Mouse (Mus musculus) heart, embryonic 14.5 days (tissue): ENCODE measurements around the gene Pvr. TPM values are rescaled to one million over a fixed set of nuclear protein-coding genes. Genes with fewer than 3 reads are reported as not detected.
A peak's percentile ranks its signal among the peaks of the same experiment; 100 is the strongest.

Experiments used
- ATAC-seq: fragments of 200-750 bp; cut with Nextera tagmentation; 2 replicates; pipeline ENCODE4 v1.8.0; 2017; ENCODE audit warnings: low read depth, moderate TSS enrichment; ENCODE audit not compliant: insufficient number of reproducible peaks, insufficient read depth, low FRiP score
- H3K27ac ChIP-seq, 2 experiments: fragments of 200-500 bp in 1 of 2; fragments of 300-500 bp in 1 of 2; sonication (generic) in 1 of 2; replicated peaks in 1 of 2; 2 replicates each; pipeline ENCODE4 v1.5.1; 2012 to 2014; ENCODE audit warnings: low read depth in 2 of 2, low read length in 2 of 2, control low read depth in 1 of 2, mild to moderate bottlenecking in 1 of 2, mixed read lengths in 1 of 2; ENCODE audit not compliant: control insufficient read depth in 1 of 2, insufficient read depth in 1 of 2
- H3K27me3 ChIP-seq: fragments of 300-500 bp; sonication (generic); 2 replicates; pipeline ENCODE4 v1.6.1; 2014; ENCODE audit warnings: mild to moderate bottlenecking, low read length, control low read depth; ENCODE audit not compliant: control insufficient read depth, insufficient read depth
- H3K36me3 ChIP-seq: fragments of 300-500 bp; sonication (generic); 2 replicates; pipeline ENCODE4 v1.6.1; 2014; ENCODE audit warnings: mild to moderate bottlenecking, control low read depth, low read length, mixed read lengths; ENCODE audit not compliant: control insufficient read depth, insufficient read depth
- H3K4me1 ChIP-seq, 2 experiments: fragments of 200-500 bp in 1 of 2; fragments of 300-500 bp in 1 of 2; sonication (generic) in 1 of 2; 2 replicates each; pipeline ENCODE4 v1.6.1; 2012 to 2014; ENCODE audit warnings: low read length in 2 of 2, control low read depth in 1 of 2, mixed read lengths in 1 of 2; ENCODE audit not compliant: control insufficient read depth in 2 of 2, insufficient read depth in 2 of 2
- H3K4me2 ChIP-seq: fragments of 300-500 bp; sonication (generic); 2 replicates; pipeline ENCODE4 v1.6.1; 2014; ENCODE audit warnings: mild to moderate bottlenecking, low read length
- H3K4me3 ChIP-seq, 2 experiments: fragments of 200-500 bp in 1 of 2; fragments of 300-500 bp in 1 of 2; sonication (generic) in 1 of 2; 2 replicates each; pipeline ENCODE4 v1.5.1; 2012 to 2014; ENCODE audit warnings: low read length in 2 of 2, mild to moderate bottlenecking in 2 of 2, control low read depth in 1 of 2, low read depth in 1 of 2, moderate library complexity in 1 of 2; ENCODE audit not compliant: control insufficient read depth in 1 of 2, insufficient read depth in 1 of 2
- H3K9ac ChIP-seq: fragments of 300-500 bp; sonication (generic); 2 replicates; pipeline ENCODE4 v1.6.1; 2014; ENCODE audit warnings: mild to moderate bottlenecking, low read length
- H3K9me3 ChIP-seq: fragments of 300-500 bp; sonication (generic); 2 replicates; pipeline ENCODE4 v1.6.1; 2016; ENCODE audit warnings: low read length, control low read depth; ENCODE audit not compliant: control insufficient read depth
- WGBS: fragments of 180-500 bp; shearing (Covaris S2); extraction: QIAGEN DNeasy Blood & Tissue Kit; methylation state at CpG from one replicate; pipeline ENCODE4 v1.1.7; 2014; 5-methylcytosine and 5-hydroxymethylcytosine counted together
- polyA plus RNA-seq: library from polyadenylated mRNA; unstranded; fragments of >200 nt; fragmentation: Nextera tagmentation; extraction: Ambion mirVana; gene quantifications from 2 replicates; pipeline ENCODE4 v1.2.1, GENCODE M21; 2014

Gene Pvr
- polyA plus RNA-seq, 1 experiment from 2014 or later, result 12.7 TPM

GRCm38 (mm10) chr7:19923354-19923753 lies 2.4 kb upstream of the Pvr start:
- H3K9me3 ChIP-seq, result no peaks in the 10 kb centered on the region
- no peak overlapping the region for H3K27ac ChIP-seq
- peaks cover 6 to 10% of the 10 kb centered on the region in 2 experiments; a peak in 3 of 4 replicates for H3K4me1 ChIP-seq
- ATAC-seq, result no peak
- H3K36me3 ChIP-seq, result peaks cover 6% of the 10 kb centered on the region
- H3K4me3 ChIP-seq, result no peak overlapping the region
- no peak overlapping the region; the same call in 1 of the 2 replicates for H3K4me2 ChIP-seq
- H3K9ac ChIP-seq, result no peak overlapping the region
- WGBS, result 42% methylated on average over 2 of the region's 2 CpGs
- H3K27me3 ChIP-seq, result no peaks in the 10 kb centered on the region; the same call in 1 of the 2 replicates

- 22% methylated on average over 4 of the region's 4 CpGs for WGBS
- H3K27me3 ChIP-seq, result no peaks in the 10 kb centered on the region; the same call in 1 of the 2 replicates
- H3K9ac ChIP-seq, result peak overlapping the region; percentile 95
- H3K4me2 ChIP-seq, result peak overlapping the region; percentile 65
- peaks cover 37% of the 10 kb centered on the region for H3K36me3 ChIP-seq
- peaks cover 2 to 10% of the 10 kb centered on the region in 2 experiments; a peak in 3 of 4 replicates for H3K4me1 ChIP-seq
- peak overlapping the region; percentile 60 to 94 for H3K27ac ChIP-seq
- H3K4me3 ChIP-seq, result peak overlapping the region; percentile 67 to 90
- H3K9me3 ChIP-seq, result no peaks in the 10 kb centered on the region
- ATAC-seq, result 0 out of 2 replicates have a peak, but pooled peaks have one; percentile 31
These were observed 824 bp downstream of the Pvr start for GRCm38 (mm10) chr7:19920166-19920505.

DNA sequence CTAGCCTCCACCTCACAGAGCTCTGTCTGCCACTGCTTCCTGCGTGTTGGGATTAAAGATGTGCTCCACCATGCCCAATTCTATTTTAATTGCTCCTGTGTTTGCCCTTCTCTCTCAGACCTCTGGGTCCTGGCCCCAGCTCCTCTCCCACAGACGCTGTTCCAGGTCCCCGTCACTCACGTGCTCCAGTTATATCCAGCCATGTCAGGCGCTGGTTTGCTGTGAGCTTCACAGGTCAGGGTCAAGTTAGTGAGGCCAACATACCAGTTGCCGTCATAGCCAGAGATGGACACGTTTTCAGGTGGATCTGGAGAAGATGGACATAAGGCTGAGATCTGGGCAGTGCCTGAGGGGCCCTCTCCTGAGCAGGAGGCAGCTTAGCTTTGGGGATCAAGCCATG lies 6.4 kb downstream of the Pvr start:
- no peaks in the 10 kb centered on the region for H3K4me1 ChIP-seq
- H3K9ac ChIP-seq, result no peak overlapping the region
- no peaks in the 10 kb centered on the region for H3K9me3 ChIP-seq
- no peak overlapping the region for H3K4me3 ChIP-seq
- H3K27ac ChIP-seq, result no peak overlapping the region
- no peak for ATAC-seq
- H3K27me3 ChIP-seq, result no peaks in the 10 kb centered on the region
- peaks cover 78% of the 10 kb centered on the region for H3K36me3 ChIP-seq
- 88% methylated on average over 7 of the region's 7 CpGs for WGBS
- H3K4me2 ChIP-seq, result no peak overlapping the region

DNA sequence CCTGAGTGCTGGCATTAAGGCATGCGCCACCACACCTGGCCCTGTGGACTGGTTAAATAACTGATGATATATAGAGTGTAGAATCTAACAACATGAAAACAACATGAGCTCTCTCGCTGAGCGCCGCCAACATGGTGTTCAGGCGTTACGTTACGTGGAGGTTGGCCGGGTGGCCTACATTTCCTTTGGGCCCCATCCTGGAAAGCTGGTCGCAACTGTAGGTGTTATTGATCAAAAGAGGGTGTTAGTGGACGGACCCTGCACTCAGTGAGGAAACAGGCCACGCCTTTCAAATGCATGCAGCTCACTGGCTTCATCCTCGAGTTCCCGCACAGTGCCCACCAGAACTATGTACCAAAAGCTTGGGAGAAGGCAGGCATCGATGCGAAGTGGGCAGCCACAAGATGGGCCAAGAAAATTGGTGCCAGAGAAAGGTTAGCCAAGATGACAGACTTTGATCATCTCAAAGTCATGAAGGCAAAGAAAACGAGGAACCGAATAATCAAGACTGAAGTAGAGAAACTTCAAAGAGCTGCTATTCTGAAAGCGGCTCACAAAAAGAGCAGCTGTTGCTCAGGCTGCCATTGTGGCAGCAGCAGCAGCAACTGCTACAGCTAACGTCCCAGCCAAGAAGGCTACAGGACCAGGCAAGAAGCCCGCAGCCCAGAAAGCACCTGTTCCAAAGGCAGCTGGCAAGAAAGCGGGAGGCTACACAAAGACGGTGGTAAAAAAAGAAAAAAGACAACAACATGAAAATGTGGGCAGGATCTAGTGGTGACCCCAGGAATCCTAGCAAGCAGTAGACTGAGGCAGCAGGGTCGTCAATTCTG lies 9.1 kb downstream of the Pvr start:
- Histone ChIP-seq H3K9me3 (0 out of 2 replicates have a peak, but pooled peaks cover 3% of the 10 kb centered on the region), H3K27me3 (no peaks in the 10 kb centered on the region), H3K4me3 (no peak overlapping the region), H3K27ac (no peak overlapping the region), H3K4me1 (no peaks in the 10 kb centered on the region), H3K4me2 (no peak overlapping the region), H3K9ac (no peak overlapping the region), H3K36me3 (peaks cover 76% of the 10 kb centered on the region)
- no peak for ATAC-seq
- WGBS, result 89% methylated on average over 23 of the region's 23 CpGs

DNA sequence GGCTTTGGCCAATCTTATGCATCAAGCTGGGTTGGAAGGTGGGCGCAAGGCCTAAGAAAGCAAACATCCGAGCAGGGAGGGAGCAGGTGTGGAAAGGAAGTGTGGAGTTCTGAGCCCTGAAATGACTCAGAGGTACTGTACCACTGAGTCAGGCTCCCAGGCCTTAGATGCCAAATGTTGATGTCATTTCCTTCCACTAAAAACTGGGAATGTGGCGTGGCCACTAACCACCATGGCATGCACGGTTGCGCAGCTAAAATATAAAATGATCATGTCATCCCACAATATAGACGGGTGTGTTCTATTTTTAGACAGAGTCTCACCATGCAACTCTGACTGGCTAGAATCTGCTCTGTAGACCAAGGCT lies 9.7 kb downstream of the Pvr start:
- H3K9ac ChIP-seq, result no peak overlapping the region
- H3K4me3 ChIP-seq, result no peak overlapping the region
- H3K4me2 ChIP-seq, result no peak overlapping the region
- 63% methylated on average over 6 of the region's 6 CpGs for WGBS
- ATAC-seq, result no peak
- no peak overlapping the region for H3K27ac ChIP-seq
- H3K36me3 ChIP-seq, result peaks cover 76% of the 10 kb centered on the region
- 0 out of 2 replicates have a peak, but pooled peaks cover 3% of the 10 kb centered on the region for H3K9me3 ChIP-seq
- H3K4me1 ChIP-seq, result no peaks in the 10 kb centered on the region
- no peaks in the 10 kb centered on the region for H3K27me3 ChIP-seq

DNA sequence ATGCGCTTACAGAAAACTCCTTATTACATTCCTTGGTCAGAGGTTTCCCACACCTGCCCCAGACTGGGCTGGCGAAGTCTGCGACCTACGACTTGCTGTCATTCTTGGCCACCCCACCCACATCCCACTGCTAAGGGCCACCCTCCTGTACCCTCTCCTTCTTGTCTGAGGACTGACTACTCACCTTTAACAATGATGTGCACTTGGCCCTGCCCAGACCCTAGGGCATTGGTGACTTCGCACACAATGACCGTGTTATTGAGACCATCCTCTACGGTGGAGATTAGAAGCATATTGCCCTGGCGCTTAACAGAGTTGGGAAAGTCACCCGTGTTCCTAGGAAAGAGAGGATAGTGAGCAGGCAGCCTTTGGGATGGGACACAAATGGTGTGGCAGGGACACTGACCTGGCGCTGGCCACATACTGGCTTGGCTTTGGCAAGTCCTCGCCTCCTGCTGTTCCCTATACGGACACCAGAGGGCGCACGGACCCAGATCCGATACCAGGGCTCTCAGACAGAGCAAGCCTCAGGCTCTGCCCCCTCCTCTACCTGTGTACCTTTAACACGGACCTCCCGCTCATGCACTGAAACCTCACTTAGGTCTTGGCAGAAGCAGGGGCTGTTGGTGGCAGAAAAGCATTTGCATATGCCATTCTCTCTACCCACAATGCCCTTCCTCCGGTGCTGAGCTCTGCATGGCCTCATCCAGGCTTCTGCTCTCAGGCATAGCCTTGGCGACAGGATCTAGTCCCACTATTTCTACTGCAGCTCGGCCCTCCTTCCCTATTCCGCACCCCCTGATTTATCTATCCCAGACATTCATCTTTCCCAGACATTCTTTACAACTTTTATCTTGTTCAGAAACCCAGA lies 10.3 kb downstream of the Pvr start:
- H3K27me3 ChIP-seq, result no peaks in the 10 kb centered on the region
- 51% methylated on average over 21 of the region's 21 CpGs for WGBS
- peaks cover 73% of the 10 kb centered on the region for H3K36me3 ChIP-seq
- H3K4me1 ChIP-seq, result no peaks in the 10 kb centered on the region
- ATAC-seq, result 0 out of 2 replicates have a peak, but pooled peaks have one; percentile 37
- no peak overlapping the region for H3K27ac ChIP-seq
- 0 out of 2 replicates have a peak, but pooled peaks cover 3% of the 10 kb centered on the region for H3K9me3 ChIP-seq
- no peak overlapping the region for H3K4me2 ChIP-seq
- no peak overlapping the region for H3K4me3 ChIP-seq
- H3K9ac ChIP-seq, result no peak overlapping the region

DNA sequence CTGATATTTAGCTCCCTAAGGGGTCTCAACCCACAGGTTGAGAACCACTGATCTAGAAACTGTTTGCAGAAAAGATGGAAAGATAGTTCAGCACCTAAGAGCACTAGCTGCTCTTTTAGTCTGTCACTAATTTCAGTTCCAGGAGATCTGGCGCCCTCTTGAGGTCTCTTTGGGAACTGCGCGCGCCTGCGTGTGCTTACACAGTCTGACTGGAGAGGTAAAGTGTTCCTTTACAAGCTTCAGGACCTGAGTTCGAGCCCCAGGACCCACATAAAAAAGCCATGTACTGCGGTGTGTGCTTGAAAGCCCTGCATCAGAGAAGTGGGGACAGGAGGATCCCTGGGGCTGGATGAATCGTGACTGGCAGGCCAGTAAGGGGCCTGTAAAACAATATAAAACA lies 31.1 kb downstream of the Pvr start:
- no peak overlapping the region for H3K27ac ChIP-seq
- H3K9me3 ChIP-seq, result no peaks in the 10 kb centered on the region
- H3K4me3 ChIP-seq, result no peak overlapping the region
- ATAC-seq, result no peak
- 39% methylated on average over 8 of the region's 8 CpGs for WGBS
- H3K36me3 ChIP-seq, result no peaks in the 10 kb centered on the region
- H3K9ac ChIP-seq, result no peak overlapping the region
- H3K4me2 ChIP-seq, result no peak overlapping the region
- no peaks in the 10 kb centered on the region for H3K27me3 ChIP-seq
- no peaks in the 10 kb centered on the region for H3K4me1 ChIP-seq
